Mouse (Mus musculus) midbrain, embryonic 16.5 days (tissue): ENCODE measurements around the gene Olfr967. TPM values are rescaled to one million over a fixed set of nuclear protein-coding genes. Genes with fewer than 3 reads are reported as not detected.

Source experiments
- ATAC-seq: fragments of 200-750 bp; cut with Nextera tagmentation; 2 replicates; pipeline ENCODE4 v1.8.0; 2017; ENCODE audit warnings: moderate TSS enrichment
- H3K27ac ChIP-seq: fragments of 300-500 bp; sonication (generic); 2 replicates; pipeline ENCODE4 v1.5.1; 2014; ENCODE audit warnings: mild to moderate bottlenecking, low read length, mixed read lengths
- H3K27me3 ChIP-seq: fragments of 300-500 bp; sonication (generic); 2 replicates; pipeline ENCODE4 v1.6.1; 2014; ENCODE audit warnings: low read depth, low read length, mixed read lengths; ENCODE audit not compliant: control insufficient read depth, insufficient read depth
- H3K36me3 ChIP-seq: fragments of 300-500 bp; sonication (generic); 2 replicates; pipeline ENCODE4 v1.6.1; 2014; ENCODE audit warnings: mild to moderate bottlenecking, low read length, moderate library complexity, mixed read lengths; ENCODE audit not compliant: control insufficient read depth, insufficient read depth
- H3K4me1 ChIP-seq: fragments of 300-500 bp; sonication (generic); 2 replicates; pipeline ENCODE4 v1.6.1; 2014; ENCODE audit warnings: mild to moderate bottlenecking, low read length, mixed read lengths; ENCODE audit not compliant: control insufficient read depth, insufficient read depth
- H3K4me2 ChIP-seq: fragments of 300-500 bp; sonication (generic); 2 replicates; pipeline ENCODE4 v1.6.1; 2014; ENCODE audit warnings: mild to moderate bottlenecking, low read length, mixed read lengths
- H3K4me3 ChIP-seq: fragments of 300-500 bp; sonication (generic); 2 replicates; pipeline ENCODE4 v1.5.1; 2014; ENCODE audit warnings: low read depth, mild to moderate bottlenecking, low read length, moderate library complexity, mixed read lengths
- H3K9ac ChIP-seq: fragments of 300-500 bp; sonication (generic); 2 replicates; pipeline ENCODE4 v1.6.1; 2014; ENCODE audit warnings: low read depth, low read length, mixed read lengths
- H3K9me3 ChIP-seq: fragments of 300-500 bp; sonication (generic); replicated peaks from 2 replicates; pipeline ENCODE4 v1.6.1; 2014; ENCODE audit warnings: mild to moderate bottlenecking, low read length, mixed read lengths; ENCODE audit not compliant: control insufficient read depth, poor library complexity, severe bottlenecking
- WGBS: fragments of 180-500 bp; shearing (Covaris S2); extraction: QIAGEN DNeasy Blood & Tissue Kit; methylation state at CpG from one replicate; pipeline ENCODE4 v1.1.7; 2014; 5-methylcytosine and 5-hydroxymethylcytosine counted together
- polyA plus RNA-seq: library from polyadenylated mRNA; unstranded; fragments of >200 nt; fragmentation: Nextera tagmentation; extraction: Ambion mirVana; gene quantifications from 2 replicates; pipeline ENCODE4 v1.2.1, GENCODE M21; 2015

Olfr967 gene
- polyA plus RNA-seq, 1 experiment from 2014 or later, result not detected

DNA sequence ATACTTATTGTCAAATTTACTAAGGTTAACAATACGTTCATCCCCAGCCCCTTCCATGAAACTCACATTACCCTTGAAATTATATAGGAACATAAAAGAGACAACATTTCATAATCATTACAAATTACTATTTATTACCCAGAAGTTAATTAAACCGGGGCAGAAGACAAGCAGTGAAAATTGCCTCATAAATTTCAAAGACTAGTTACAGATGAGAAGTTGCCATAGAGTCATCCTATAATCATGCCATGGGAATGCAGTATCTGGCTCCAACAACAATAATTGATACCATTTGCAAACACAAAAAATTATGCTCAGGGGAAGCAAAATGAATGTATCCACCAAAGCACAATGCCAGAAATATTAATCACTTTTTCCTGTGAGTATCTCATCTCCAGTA, 44.5 kb downstream of the Olfr967 start, which contains the start of gene Olfr969:
Olfr969 (plus strand) TSS at position 388 of the 400 bp plus-strand sequence.
- H3K4me2 ChIP-seq, result no peak within 1 kb of the TSS
- H3K36me3 ChIP-seq, result no peaks in the 10 kb centered on the region
- H3K4me3 ChIP-seq, result no peak within 1 kb of the TSS
- H3K9me3 ChIP-seq, result no peaks in the 10 kb centered on the region
- ATAC-seq, result no peak
- H3K27ac ChIP-seq, result no peak within 1 kb of the TSS
- 81% methylated on average over 2 of the region's 2 CpGs for WGBS
- no peak within 1 kb of the TSS for H3K9ac ChIP-seq
- H3K27me3 ChIP-seq, result no peaks in the 10 kb centered on the region
- H3K4me1 ChIP-seq, result no peaks in the 10 kb centered on the region

Other genes with a start within 250 kb of the Olfr967 start
- not detected in 2 replicates for gene Olfr957, start 230.4 kb upstream of the Olfr967 start, polyA plus RNA-seq
- gene Olfr958, start 192.2 kb upstream of the Olfr967 start, polyA plus RNA-seq, result not detected in 2 replicates
- gene Olfr959, start 170.7 kb upstream of the Olfr967 start, polyA plus RNA-seq, result not detected in 2 replicates
- 215 and 253 TPM in 2 replicates for gene AW551984, start 141.8 kb upstream of the Olfr967 start, polyA plus RNA-seq
- gene Olfr148, start 135.6 kb upstream of the Olfr967 start, polyA plus RNA-seq, result not detected in 2 replicates
- not detected in 2 replicates for gene Olfr960, start 124.9 kb upstream of the Olfr967 start, polyA plus RNA-seq
- not detected in 2 replicates for gene Olfr961, start 101.2 kb upstream of the Olfr967 start, polyA plus RNA-seq
- gene Olfr963, start 79.0 kb upstream of the Olfr967 start, polyA plus RNA-seq, result not detected in 2 replicates
- not detected in 2 replicates for gene Olfr149, start 39.1 kb upstream of the Olfr967 start, polyA plus RNA-seq
- gene Olfr965, start 34.9 kb upstream of the Olfr967 start, polyA plus RNA-seq, result not detected in 2 replicates
- not detected in 2 replicates for gene Olfr150, start 15.3 kb upstream of the Olfr967 start, polyA plus RNA-seq
- gene Olfr968, start 37.0 kb downstream of the Olfr967 start, polyA plus RNA-seq, result not detected in 2 replicates
- gene Olfr969, start 44.7 kb downstream of the Olfr967 start, polyA plus RNA-seq, result not detected in 2 replicates
- gene Olfr970, start 62.6 kb downstream of the Olfr967 start, polyA plus RNA-seq, result not detected in 2 replicates
- not detected in 2 replicates for gene Olfr971, start 90.6 kb downstream of the Olfr967 start, polyA plus RNA-seq
- not detected in 2 replicates for gene Olfr972, start 120.2 kb downstream of the Olfr967 start, polyA plus RNA-seq
- not detected in 2 replicates for gene Olfr229, start 161.1 kb downstream of the Olfr967 start, polyA plus RNA-seq
- gene Olfr974, start 191.3 kb downstream of the Olfr967 start, polyA plus RNA-seq, result not detected in 2 replicates
- gene Olfr975, start 205.8 kb downstream of the Olfr967 start, polyA plus RNA-seq, result not detected in 2 replicates
- not detected in 2 replicates for gene Olfr976, start 214.9 kb downstream of the Olfr967 start, polyA plus RNA-seq
- gene Olfr978, start 245.9 kb downstream of the Olfr967 start, polyA plus RNA-seq, result not detected in 2 replicates